Mouse (Mus musculus): Measurements from ENCODE around the gene Sec14l2. TPM values are rescaled to one million over a fixed set of nuclear protein-coding genes. Genes with fewer than 3 reads are reported as not detected.
"Not testable (repeated sequence)": the region's sequence is repeated elsewhere in the genome, so short reads cannot be mapped to it uniquely, and the experiment has no call there.

The Sec14l2 gene
- total and polyA plus RNA-seq, 3 experiments = 16.7 to 24.2 (median 21.5) TPM

DNA sequence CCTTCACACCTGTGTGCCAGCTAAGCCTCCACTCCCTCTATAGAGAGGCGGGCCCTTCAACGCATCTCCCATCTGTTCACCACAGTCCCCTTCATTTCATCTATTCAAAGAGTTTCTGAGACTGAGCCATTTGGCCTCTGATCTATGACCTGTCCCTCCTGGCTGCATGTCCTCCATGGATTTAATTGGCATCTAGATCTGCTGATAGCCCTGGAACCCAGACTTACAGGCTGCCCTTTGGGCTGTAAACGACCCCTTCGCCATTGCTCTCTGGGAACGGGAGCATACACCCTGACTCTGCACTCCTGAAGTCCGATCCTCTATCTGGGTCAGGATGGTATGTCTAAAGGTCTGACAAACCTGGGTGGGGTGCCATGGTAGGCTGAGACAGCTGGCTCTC lies 10.4 kb downstream of the Sec14l2 start:
- Histone ChIP-seq H3K4me2 (ENCODE audit: insufficient read depth, low read depth, poor library complexity, severe bottlenecking) (no peak overlapping the region), H3K9ac (ENCODE audit: insufficient read depth, low read depth) (no peak overlapping the region), H3K4me1 (ENCODE audit: control insufficient read depth in 1 of 2, insufficient read depth in 2 of 2) (no peaks in the 10 kb centered on the region), H3K36me3 (replicated peaks in 1 of 2; ENCODE audit: control insufficient read depth in 1 of 2, insufficient read depth in 1 of 2, low read length in 1 of 2) (peaks cover 51 to 88% of the 10 kb centered on the region in 2 experiments), H3K79me2 (replicated peaks; ENCODE audit: control insufficient read depth, extremely low read depth, insufficient read depth, poor library complexity, severe bottlenecking) (no peaks in the 10 kb centered on the region), H3K4me3 (replicated peaks in 1 of 3; ENCODE audit: low read depth in 2 of 3, low read length in 2 of 3, poor library complexity in 1 of 3) (no peak overlapping the region), H3K9me3 (replicated peaks; ENCODE audit: low read length) (no peaks in the 10 kb centered on the region), H3K27me3 (replicated peaks) (no peaks in the 10 kb centered on the region), H3K27ac (ENCODE audit: insufficient read depth, low read depth) (no peak overlapping the region)
- in situ Hi-C loops (cut with MboI; ENCODE audit: low pct_ligation_motif_present, low pct_unique_long_range_greater_than_20kb, low sequenced_read_pairs) = no loop called here
- TF ChIP-seq ZNF384 (IDR thresholded peaks at IDR 0.05; ENCODE audit: low read depth, low read length) = no peak
- no peak for TF ChIP-seq POLR2AphosphoS2 (IDR thresholded peaks at IDR 0.05; ENCODE audit: low read depth, low read length)
- TF ChIP-seq TCF12 (IDR thresholded peaks at IDR 0.05; ENCODE audit: low read depth, low read length) = no peak
- no peak for TF ChIP-seq MAX (IDR thresholded peaks at IDR 0.05; ENCODE audit: low read length)
- no peak for TF ChIP-seq HCFC1 (IDR thresholded peaks at IDR 0.05; ENCODE audit: low read depth, low read length)
- no peak for TF ChIP-seq MEF2A (IDR thresholded peaks at IDR 0.05; ENCODE audit: borderline replicate concordance, low read depth, low read length)
- TF ChIP-seq NRF1 (IDR thresholded peaks at IDR 0.05; ENCODE audit: low read depth, low read length) = no peak
- no peak for TF ChIP-seq USF2 (conservative IDR thresholded peaks at IDR 0.05; ENCODE audit: low read depth, low read length)
- TF ChIP-seq SMC3 (IDR thresholded peaks at IDR 0.05; ENCODE audit: low read depth, low read length) = no peak
- TF ChIP-seq USF1 (IDR thresholded peaks at IDR 0.05; ENCODE audit: low read depth, low read length) = no peak
- TF ChIP-seq GABPA (IDR thresholded peaks at IDR 0.05; ENCODE audit: insufficient replicate concordance, low read depth, low read length) = no peak
- TF ChIP-seq CHD2 (IDR thresholded peaks at IDR 0.05; ENCODE audit: low read length) = no peak
- no peak for TF ChIP-seq E2F4 (IDR thresholded peaks at IDR 0.05; ENCODE audit: insufficient replicate concordance, low read depth, low read length)
- TF ChIP-seq POLR2A (IDR thresholded peaks at IDR 0.05; ENCODE audit: low read depth, low read length) = no peak
- no peak for TF ChIP-seq EP300 (IDR thresholded peaks at IDR 0.05; ENCODE audit: low read length)
- dilution Hi-C loops (cut with MboI; ENCODE audit: extremely low pct_ligation_motif_present, extremely low pct_unique_long_range_greater_than_20kb, low sequenced_read_pairs) = no loop called here
- DNase-seq (ENCODE audit: extremely low read depth) = no peak

GRCm38 (mm10) chr11:4112033-4112432 lies 11.2 kb downstream of the Sec14l2 start:
- Histone ChIP-seq H3K36me3 (replicated peaks in 1 of 2; ENCODE audit: control insufficient read depth in 1 of 2, insufficient read depth in 1 of 2, low read length in 1 of 2) (peaks cover 57 to 87% of the 10 kb centered on the region in 2 experiments), H3K4me2 (ENCODE audit: insufficient read depth, low read depth, poor library complexity, severe bottlenecking) (no peak overlapping the region), H3K27me3 (replicated peaks) (no peaks in the 10 kb centered on the region), H3K4me1 (ENCODE audit: control insufficient read depth in 1 of 2, insufficient read depth in 2 of 2) (no peaks in the 10 kb centered on the region), H3K9ac (ENCODE audit: insufficient read depth, low read depth) (no peak overlapping the region), H3K27ac (ENCODE audit: insufficient read depth, low read depth) (no peak overlapping the region), H3K9me3 (replicated peaks; ENCODE audit: low read length) (no peaks in the 10 kb centered on the region), H3K4me3 (replicated peaks in 1 of 3; ENCODE audit: low read depth in 2 of 3, low read length in 2 of 3, poor library complexity in 1 of 3) (no peak overlapping the region), H3K79me2 (replicated peaks; ENCODE audit: control insufficient read depth, extremely low read depth, insufficient read depth, poor library complexity, severe bottlenecking) (no peaks in the 10 kb centered on the region)
- DNase-seq (ENCODE audit: extremely low read depth) = no peak
- TF ChIP-seq SMC3 (IDR thresholded peaks at IDR 0.05; ENCODE audit: low read depth, low read length) = no peak
- dilution Hi-C loops (cut with MboI; ENCODE audit: extremely low pct_ligation_motif_present, extremely low pct_unique_long_range_greater_than_20kb, low sequenced_read_pairs) = no loop called here
- in situ Hi-C loops (cut with MboI; ENCODE audit: low pct_ligation_motif_present, low pct_unique_long_range_greater_than_20kb, low sequenced_read_pairs) = no loop called here

DNA sequence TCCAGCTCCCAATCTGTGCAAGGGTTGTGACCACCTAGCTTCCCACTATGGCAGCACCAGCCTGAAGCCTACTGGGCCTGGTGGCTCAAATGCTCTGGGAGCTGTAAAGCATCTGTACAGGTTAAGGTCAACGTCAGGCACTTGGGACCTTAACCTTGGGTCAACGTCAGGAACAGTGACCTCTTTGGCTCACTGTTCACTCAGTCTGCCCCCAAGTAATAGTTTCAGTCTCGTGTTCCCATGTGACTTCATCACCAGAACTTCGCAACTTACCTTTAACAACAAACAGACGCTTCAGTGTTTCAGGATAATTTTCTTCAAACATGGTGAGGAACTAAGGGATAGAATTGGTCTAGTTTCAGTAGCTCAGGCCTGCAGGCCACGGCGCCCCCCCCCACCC lies 14.5 kb downstream of the Sec14l2 start:
- Histone ChIP-seq H3K4me1 (ENCODE audit: control insufficient read depth in 1 of 2, insufficient read depth in 2 of 2) (no peaks in the 10 kb centered on the region), H3K36me3 (replicated peaks in 1 of 2; ENCODE audit: control insufficient read depth in 1 of 2, insufficient read depth in 1 of 2, low read length in 1 of 2) (peaks cover 63 to 89% of the 10 kb centered on the region in 2 experiments), H3K27me3 (replicated peaks) (no peaks in the 10 kb centered on the region), H3K27ac (ENCODE audit: insufficient read depth, low read depth) (no peak overlapping the region), H3K4me2 (ENCODE audit: insufficient read depth, low read depth, poor library complexity, severe bottlenecking) (no peak overlapping the region), H3K79me2 (replicated peaks; ENCODE audit: control insufficient read depth, extremely low read depth, insufficient read depth, poor library complexity, severe bottlenecking) (no peaks in the 10 kb centered on the region), H3K4me3 (replicated peaks in 1 of 3; ENCODE audit: low read depth in 2 of 3, low read length in 2 of 3, poor library complexity in 1 of 3) (no peak overlapping the region), H3K9me3 (replicated peaks; ENCODE audit: low read length) (no peaks in the 10 kb centered on the region), H3K9ac (ENCODE audit: insufficient read depth, low read depth) (no peak overlapping the region)
- in situ Hi-C loops (cut with MboI; ENCODE audit: low pct_ligation_motif_present, low pct_unique_long_range_greater_than_20kb, low sequenced_read_pairs) = no loop called here
- dilution Hi-C loops (cut with MboI; ENCODE audit: extremely low pct_ligation_motif_present, extremely low pct_unique_long_range_greater_than_20kb, low sequenced_read_pairs) = no loop called here
- no peak for TF ChIP-seq SIN3A (IDR thresholded peaks at IDR 0.05; ENCODE audit: low read length)
- no peak for TF ChIP-seq NRF1 (IDR thresholded peaks at IDR 0.05; ENCODE audit: low read depth, low read length)
- no peak for TF ChIP-seq ELF1 (IDR thresholded peaks at IDR 0.05; ENCODE audit: low read depth, low read length)
- TF ChIP-seq MAX (IDR thresholded peaks at IDR 0.05; ENCODE audit: low read length) = no peak
- TF ChIP-seq MXI1 (IDR thresholded peaks at IDR 0.05; ENCODE audit: low read depth, low read length) = no peak
- TF ChIP-seq JUND (conservative IDR thresholded peaks at IDR 0.05; ENCODE audit: low read depth, low read length) = no peak
- TF ChIP-seq E2F4 (IDR thresholded peaks at IDR 0.05; ENCODE audit: insufficient replicate concordance, low read depth, low read length) = no peak
- TF ChIP-seq ZNF384 (IDR thresholded peaks at IDR 0.05; ENCODE audit: low read depth, low read length) = no peak
- TF ChIP-seq USF2 (conservative IDR thresholded peaks at IDR 0.05; ENCODE audit: low read depth, low read length) = no peak
- no peak for TF ChIP-seq ZC3H11A (IDR thresholded peaks at IDR 0.05; ENCODE audit: low read depth, low read length)
- DNase-seq (ENCODE audit: extremely low read depth) = no peak

DNA sequence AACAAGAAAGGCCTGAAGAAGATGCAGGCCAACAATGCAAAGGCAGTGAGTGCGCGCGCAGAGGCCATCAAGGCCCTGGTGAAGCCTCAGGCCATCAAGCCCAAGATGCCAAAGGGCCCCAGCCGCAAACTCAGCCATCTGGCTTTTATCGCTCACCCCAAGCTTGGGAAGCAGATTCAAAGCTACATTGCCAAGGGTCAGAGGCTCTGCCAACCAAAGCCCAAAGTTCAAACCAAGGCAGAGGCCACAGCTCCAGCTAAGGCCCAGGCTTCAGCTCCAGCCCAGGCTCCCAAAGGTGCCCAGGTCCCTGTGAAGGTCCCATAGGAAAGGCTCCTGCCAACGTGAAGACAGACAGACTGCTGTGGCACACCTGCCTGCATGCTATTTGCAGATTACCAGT lies 15.3 kb downstream of the Sec14l2 start:
- peaks cover 66 to 89% of the 10 kb centered on the region in 2 experiments for H3K36me3 ChIP-seq (replicated peaks in 1 of 2; ENCODE audit: control insufficient read depth in 1 of 2, insufficient read depth in 1 of 2, low read length in 1 of 2)
- H3K79me2 ChIP-seq (replicated peaks; ENCODE audit: control insufficient read depth, extremely low read depth, insufficient read depth, poor library complexity, severe bottlenecking); H3K9ac ChIP-seq (ENCODE audit: insufficient read depth, low read depth); H3K27ac ChIP-seq (ENCODE audit: insufficient read depth, low read depth); H3K27me3 ChIP-seq (replicated peaks); in situ Hi-C loops (cut with MboI; ENCODE audit: low pct_ligation_motif_present, low pct_unique_long_range_greater_than_20kb, low sequenced_read_pairs); DNase-seq (ENCODE audit: extremely low read depth); H3K4me2 ChIP-seq (ENCODE audit: insufficient read depth, low read depth, poor library complexity, severe bottlenecking); H3K4me3 ChIP-seq (replicated peaks in 1 of 3; ENCODE audit: low read depth in 2 of 3, low read length in 2 of 3, poor library complexity in 1 of 3); H3K9me3 ChIP-seq (replicated peaks; ENCODE audit: low read length); dilution Hi-C loops (cut with MboI; ENCODE audit: extremely low pct_ligation_motif_present, extremely low pct_unique_long_range_greater_than_20kb, low sequenced_read_pairs); H3K4me1 ChIP-seq (ENCODE audit: control insufficient read depth in 1 of 2, insufficient read depth in 2 of 2): not testable (repeated sequence)

Data from CH12.LX (cell line).